In genomic region chr7:67670965-67671364, GRCm38 (mm10) we compare ENCODE assay signal across 16 mouse cellular contexts. TPM values are rescaled to one million over a fixed set of nuclear protein-coding genes. Genes with fewer than 3 reads are reported as not detected.
A peak's percentile ranks its signal among the peaks of the same experiment; 100 is the strongest.
DNase-seq lines count a peak whose midpoint lies in the region; ATAC-seq and TF ChIP-seq lines count a peak whose summit lies in the region.
"Had no signal": no experiment of that assay in that cellular context is flagged by ENCODE, and none has a peak within 500 bp of the region (broad histone marks: within the 10 kb centered on the region; RNA-seq: fewer than 3 reads in every experiment).

No protein-coding gene starts in this region.

- H3K4me1 ChIP-seq in kidney, adult 2 months (ENCODE audit: control insufficient read depth, insufficient read depth, low read length) = no peaks in the 10 kb centered on the region
- H3K4me1 ChIP-seq in midbrain, postnatal 0 days (ENCODE audit: insufficient read depth, low read length) = no peaks in the 10 kb centered on the region
- H3K4me1 ChIP-seq in midbrain, embryonic 10.5 days = no peaks in the 10 kb centered on the region
- no peaks in the 10 kb centered on the region for H3K4me1 ChIP-seq in MEL (ENCODE audit: control insufficient read depth in 1 of 2, insufficient read depth in 2 of 2, low read length in 2 of 2)
- H3K4me1 ChIP-seq: limb, embryonic 10.5 days had no signal

- H3K79me2 ChIP-seq in MEL (ENCODE audit: control insufficient read depth, insufficient read depth, low read length, poor library complexity) = no peaks in the 10 kb centered on the region

- no peak overlapping the region for H3K4me3 ChIP-seq in kidney, adult 2 months (ENCODE audit: insufficient read depth, low read depth, low read length)
- no peak overlapping the region for H3K4me3 ChIP-seq in midbrain, postnatal 0 days (ENCODE audit: low read depth, low read length)
- no peak overlapping the region for H3K4me3 ChIP-seq in midbrain, embryonic 10.5 days
- no peak overlapping the region for H3K4me3 ChIP-seq in MEL (ENCODE audit: control insufficient read depth in 1 of 2, insufficient read depth in 1 of 2, low read depth in 2 of 2, low read length in 2 of 2)
- H3K4me3 ChIP-seq: erythroblast, embryonic 14.5 days; kidney, embryonic 15.5 days; limb, embryonic 10.5 days; lung, embryonic 15.5 days; myocyte had no signal

- H3K9ac ChIP-seq in midbrain, postnatal 0 days (replicated peaks; ENCODE audit: low read length, poor library complexity, severe bottlenecking) = no peak overlapping the region
- H3K9ac ChIP-seq in MEL (ENCODE audit: control insufficient read depth, low read depth, low read length, poor library complexity, severe bottlenecking) = no peak overlapping the region
- H3K9ac ChIP-seq: kidney, embryonic 15.5 days; lung, embryonic 15.5 days had no signal

- H3K27me3 ChIP-seq in kidney, adult 2 months (replicated peaks; ENCODE audit: control insufficient read depth, insufficient read depth, low read length) = no peaks in the 10 kb centered on the region
- no peaks in the 10 kb centered on the region for H3K27me3 ChIP-seq in midbrain, postnatal 0 days (ENCODE audit: insufficient read depth, low read length)
- no peaks in the 10 kb centered on the region for H3K27me3 ChIP-seq in midbrain, embryonic 10.5 days (ENCODE audit: low read depth, poor library complexity, severe bottlenecking)
- H3K27me3 ChIP-seq in MEL (ENCODE audit: control insufficient read depth in 1 of 2, insufficient read depth in 2 of 2, low read length in 2 of 2) = no peaks in the 10 kb centered on the region
- H3K27me3 ChIP-seq in splenic B cell, adult 2 months (ENCODE audit: control insufficient read depth, insufficient read depth, low read length, poor library complexity, severe bottlenecking) = no peaks in the 10 kb centered on the region
- H3K27me3 ChIP-seq: kidney, embryonic 15.5 days; lung, embryonic 15.5 days had no signal

- no peak for TF ChIP-seq RAD21 in MEL (IDR thresholded peaks at IDR 0.05; ENCODE audit: low read depth, low read length)

- 0 out of 2 replicates have a peak, but pooled peaks have one; percentile 16 for TF ChIP-seq CTCF in kidney, adult 2 months (conservative IDR thresholded peaks at IDR 0.05; ENCODE audit: insufficient read depth, insufficient read length, low read depth, low read length)
- TF ChIP-seq CTCF in midbrain, postnatal 0 days (IDR thresholded peaks at IDR 0.05) = peak; percentile 52
- peak; percentile 17 to 46 (median 32); a peak in 4 of 6 replicates for TF ChIP-seq CTCF in MEL (IDR thresholded peaks at IDR 0.05 in 2 of 3, conservative IDR thresholded peaks at IDR 0.05 in 1 of 3; ENCODE audit: control insufficient read depth in 1 of 3, insufficient read depth in 1 of 3, low read depth in 2 of 3, low read length in 3 of 3, poor library complexity in 1 of 3, severe bottlenecking in 1 of 3)

- no peak for ATAC-seq in midbrain, postnatal 0 days (ENCODE audit: low FRiP score)
- ATAC-seq: hindbrain, embryonic 16.5 days had no signal

- DNase-seq in kidney, adult 2 months = no peak
- no peak for DNase-seq in kidney, postnatal 10 days
- DNase-seq in midbrain, postnatal 0 days (ENCODE audit: low spot score) = no peak
- DNase-seq in midbrain, embryonic 10.5 days (ENCODE audit: low spot score) = no peak
- peak; percentile 6 for DNase-seq in MEL (ENCODE audit: low read depth, low spot score)
- DNase-seq in splenic B cell, adult 2 months (ENCODE audit: low read depth, low spot score) = peak; percentile 20
- DNase-seq in heart, adult 11 months = no peak
- DNase-seq: cerebellum, postnatal 10 days; right cerebral cortex, postnatal 25 days; thymus, postnatal 25 days had no signal

- no peak for TF ChIP-seq POLR2A in kidney, adult 2 months (IDR thresholded peaks at IDR 0.05; ENCODE audit: low read depth, low read length)
- no peak for TF ChIP-seq POLR2A in MEL (IDR thresholded peaks at IDR 0.05; ENCODE audit: control insufficient read depth in 1 of 2, insufficient read depth in 1 of 2, low read depth in 1 of 2, low read length in 2 of 2, poor library complexity in 1 of 2)

- H3K36me3 ChIP-seq in kidney, adult 2 months (ENCODE audit: control insufficient read depth, insufficient read depth, low read length) = no peaks in the 10 kb centered on the region; the same call in 1 of the 2 replicates
- H3K36me3 ChIP-seq in midbrain, postnatal 0 days (ENCODE audit: insufficient read depth, low read length) = no peaks in the 10 kb centered on the region; the same call in 1 of the 2 replicates
- peaks cover 75% of the 10 kb centered on the region for H3K36me3 ChIP-seq in midbrain, embryonic 10.5 days
- no peaks in the 10 kb centered on the region for H3K36me3 ChIP-seq in MEL (ENCODE audit: control insufficient read depth in 1 of 2, insufficient read depth in 2 of 2, low read length in 2 of 2)
- no peaks in the 10 kb centered on the region for H3K36me3 ChIP-seq in splenic B cell, adult 2 months (ENCODE audit: control insufficient read depth, insufficient read depth, low read length, poor library complexity, severe bottlenecking)

- no peak overlapping the region for H3K27ac ChIP-seq in kidney, adult 2 months (ENCODE audit: insufficient read depth, low read depth, low read length)
- H3K27ac ChIP-seq in midbrain, postnatal 0 days (ENCODE audit: low read depth, low read length) = no peak overlapping the region
- no peak overlapping the region for H3K27ac ChIP-seq in midbrain, embryonic 10.5 days (replicated peaks)
- H3K27ac ChIP-seq in MEL (ENCODE audit: control insufficient read depth, low read depth, low read length) = no peak overlapping the region
- H3K27ac ChIP-seq: kidney, embryonic 15.5 days; limb, embryonic 10.5 days; lung, embryonic 15.5 days had no signal

- H3K4me2 ChIP-seq in midbrain, postnatal 0 days (ENCODE audit: low read depth, low read length, poor library complexity, severe bottlenecking) = no peak overlapping the region
- H3K4me2 ChIP-seq: kidney, embryonic 15.5 days; lung, embryonic 15.5 days had no signal

- TF ChIP-seq EP300 in MEL (IDR thresholded peaks at IDR 0.05; ENCODE audit: low read depth in 1 of 2, low read length in 2 of 2) = no peak

- 97% methylated on average over 1 of the region's 1 CpGs for WGBS in kidney, adult 2 months
- WGBS in midbrain, postnatal 0 days = 93% methylated on average over 1 of the region's 1 CpGs
- 93% methylated on average over 1 of the region's 1 CpGs for WGBS in midbrain, embryonic 10.5 days

- H3K9me3 ChIP-seq in midbrain, postnatal 0 days (ENCODE audit: low read length) = no peaks in the 10 kb centered on the region
- peaks cover 4% of the 10 kb centered on the region; the same call in 1 of the 2 replicates for H3K9me3 ChIP-seq in midbrain, embryonic 10.5 days (replicated peaks)
- H3K9me3 ChIP-seq in MEL (replicated peaks; ENCODE audit: insufficient read depth, low read length) = no peaks in the 10 kb centered on the region
- H3K9me3 ChIP-seq: kidney, embryonic 15.5 days; lung, embryonic 15.5 days had no signal

TF ChIP-seq in MEL, 35 proteins besides CTCF, POLR2A, EP300 and RAD21:
- TF ChIP-seq POLR2AphosphoS2 (IDR thresholded peaks at IDR 0.05; ENCODE audit: low read length) (no peak), ZC3H11A (IDR thresholded peaks at IDR 0.05; ENCODE audit: low read depth, low read length) (no peak), TAL1 (IDR thresholded peaks at IDR 0.05; ENCODE audit: low read length) (no peak), JUND (IDR thresholded peaks at IDR 0.05; ENCODE audit: low read depth, low read length) (no peak), MAFK (IDR thresholded peaks at IDR 0.05; ENCODE audit: borderline replicate concordance, low read depth, low read length) (no peak), USF2 (IDR thresholded peaks at IDR 0.05; ENCODE audit: borderline replicate concordance in 1 of 2, insufficient read depth in 1 of 2, low read depth in 1 of 2, low read length in 2 of 2) (no peak), BHLHE40 (IDR thresholded peaks at IDR 0.05; ENCODE audit: borderline replicate concordance, low read depth, low read length) (no peak), NELFE (IDR thresholded peaks at IDR 0.05; ENCODE audit: low read depth, low read length) (no peak), ELF1 (IDR thresholded peaks at IDR 0.05; ENCODE audit: low read depth, low read length) (no peak), ZKSCAN1 (IDR thresholded peaks at IDR 0.05; ENCODE audit: low read depth, low read length) (no peak), HCFC1 (IDR thresholded peaks at IDR 0.05; ENCODE audit: low read depth, low read length) (no peak), TCF12 (IDR thresholded peaks at IDR 0.05; ENCODE audit: low read depth, low read length) (no peak), E2F4 (IDR thresholded peaks at IDR 0.05; ENCODE audit: borderline replicate concordance, low read depth, low read length) (no peak), CHD1 (IDR thresholded peaks at IDR 0.05; ENCODE audit: low read depth, low read length) (no peak)

RNA-seq across cellular contexts. Expression of gene Ttc23, which starts 23.8 kb away (rescaled TPM):
- polyA plus RNA-seq in kidney, adult 2 months (2012; rRNA removed) = 8.4 and 8.8 TPM in 2 replicates
- 5.9 and 6.7 TPM in 2 replicates for total RNA-seq in midbrain, postnatal 0 days (2014; rRNA removed)
- 4.6 and 5.6 TPM in 2 replicates for polyA plus RNA-seq in midbrain, postnatal 0 days (2015; fragmentation: Nextera tagmentation; extraction: Ambion mirVana)
- 36.0 and 36.5 TPM in 2 replicates for polyA plus RNA-seq in midbrain, embryonic 10.5 days (2016; fragmentation: Nextera tagmentation; extraction: Ambion mirVana)
- total RNA-seq in MEL (2012; rRNA removed) = 0.42 and 0.82 TPM in 2 replicates
- 1 to 10 TPM in 1 of 2 experiments, not detected in 1; 4.8 TPM for polyA plus RNA-seq in MEL (2012; ENCODE audit: insufficient read depth in 1 of 2, insufficient read length in 2 of 2, low read depth in 1 of 2, low replicate concordance in 2 of 2, missing spikeins in 1 of 2)
- polyA plus RNA-seq: erythroblast, embryonic 14.5 days had no signal

RNA-seq across cellular contexts. Expression of gene Lrrc28, which starts 25.9 kb away (rescaled TPM):
- 41.8 and 46.1 TPM in 2 replicates for polyA plus RNA-seq in kidney, adult 2 months (2012; rRNA removed)
- 61.4 and 69.0 TPM in 2 replicates for total RNA-seq in midbrain, postnatal 0 days (2014; rRNA removed)
- 22.4 and 25.8 TPM in 2 replicates for polyA plus RNA-seq in midbrain, postnatal 0 days (2015; fragmentation: Nextera tagmentation; extraction: Ambion mirVana)
- 19.5 and 21.9 TPM in 2 replicates for polyA plus RNA-seq in midbrain, embryonic 10.5 days (2016; fragmentation: Nextera tagmentation; extraction: Ambion mirVana)
- total RNA-seq in MEL (2012; rRNA removed) = 9.7 and 10.0 TPM in 2 replicates
- polyA plus RNA-seq in MEL (2012; ENCODE audit: insufficient read depth in 1 of 2, insufficient read length in 2 of 2, low read depth in 1 of 2, low replicate concordance in 2 of 2, missing spikeins in 1 of 2) = 10 to 100 TPM in 1 of 2 experiments, not detected in 1; 16.0 TPM

Comparison
In these comparisons a context has a peak if more than half of its experiments do, and no peak if none do; other contexts are left out.
1. DNase-seq: peak in MEL (single experiment) and splenic B cell, adult 2 months (single experiment); none in kidney, adult 2 months (single experiment), kidney, postnatal 10 days (single experiment), midbrain, postnatal 0 days (single experiment), midbrain, embryonic 10.5 days (single experiment) and heart, adult 11 months (single experiment).
2. Peak in every context shown above with its lines, with median percentiles within 50 percentile points of each other: CTCF ChIP-seq.